Mouse (Mus musculus) bone marrow, adult 2 months (tissue): ENCODE data around the gene Kctd21.

ENCODE experiments used
- CTCF ChIP-seq: fragments of 200-500 bp; IDR thresholded peaks from 2 replicates; pipeline ENCODE4 v1.5.1; 2011; ENCODE audit warnings: low read length, control low read depth; ENCODE audit not compliant: control insufficient read depth, insufficient read depth
- POLR2A ChIP-seq: fragments of 200-500 bp; IDR thresholded peaks from 2 replicates; pipeline ENCODE4 v1.6.1; 2011; ENCODE audit warnings: low read depth, mild to moderate bottlenecking, control low read depth, low read length, borderline replicate concordance; ENCODE audit not compliant: control insufficient read depth

DNA sequence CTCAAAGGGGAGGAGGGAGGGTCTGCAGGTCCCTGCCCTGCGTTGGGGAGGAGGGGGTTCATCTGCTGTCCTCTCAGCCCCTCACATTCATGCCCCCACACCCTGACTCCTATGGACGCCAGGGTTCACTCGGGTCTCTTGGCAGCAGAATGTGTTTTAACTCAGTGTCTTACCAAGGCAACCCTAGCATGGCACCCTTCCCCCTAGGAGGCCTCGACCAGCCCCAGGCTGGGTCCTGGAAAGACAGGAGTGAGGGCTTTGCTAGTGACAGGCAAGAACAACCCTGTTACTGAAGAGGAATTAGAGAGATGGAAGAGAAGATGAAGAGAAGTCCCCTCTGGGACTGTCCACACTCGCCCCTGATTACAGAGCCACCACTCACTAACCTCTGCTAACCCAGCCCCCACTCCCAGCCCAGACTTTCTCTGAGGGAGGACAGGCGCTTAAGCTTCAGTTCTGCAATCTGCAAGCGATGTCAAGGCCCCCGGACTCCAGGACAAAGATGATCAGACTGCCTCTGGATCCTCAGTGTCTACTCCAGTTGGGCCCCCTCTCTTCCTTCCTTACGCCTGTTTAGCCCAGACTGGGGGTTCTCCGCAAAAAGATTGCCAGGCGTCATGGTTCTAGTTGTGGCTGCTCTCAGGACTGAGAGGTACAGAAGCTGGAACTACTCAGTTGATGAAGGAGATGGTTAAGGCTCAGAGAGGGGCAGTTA, 1.0 kb upstream of the Kctd21 start:
- TF ChIP-seq CTCF (no peak), POLR2A (no peak)
